ENCODE assay signal across 7 mouse cellular contexts in the genomic region with DNA sequence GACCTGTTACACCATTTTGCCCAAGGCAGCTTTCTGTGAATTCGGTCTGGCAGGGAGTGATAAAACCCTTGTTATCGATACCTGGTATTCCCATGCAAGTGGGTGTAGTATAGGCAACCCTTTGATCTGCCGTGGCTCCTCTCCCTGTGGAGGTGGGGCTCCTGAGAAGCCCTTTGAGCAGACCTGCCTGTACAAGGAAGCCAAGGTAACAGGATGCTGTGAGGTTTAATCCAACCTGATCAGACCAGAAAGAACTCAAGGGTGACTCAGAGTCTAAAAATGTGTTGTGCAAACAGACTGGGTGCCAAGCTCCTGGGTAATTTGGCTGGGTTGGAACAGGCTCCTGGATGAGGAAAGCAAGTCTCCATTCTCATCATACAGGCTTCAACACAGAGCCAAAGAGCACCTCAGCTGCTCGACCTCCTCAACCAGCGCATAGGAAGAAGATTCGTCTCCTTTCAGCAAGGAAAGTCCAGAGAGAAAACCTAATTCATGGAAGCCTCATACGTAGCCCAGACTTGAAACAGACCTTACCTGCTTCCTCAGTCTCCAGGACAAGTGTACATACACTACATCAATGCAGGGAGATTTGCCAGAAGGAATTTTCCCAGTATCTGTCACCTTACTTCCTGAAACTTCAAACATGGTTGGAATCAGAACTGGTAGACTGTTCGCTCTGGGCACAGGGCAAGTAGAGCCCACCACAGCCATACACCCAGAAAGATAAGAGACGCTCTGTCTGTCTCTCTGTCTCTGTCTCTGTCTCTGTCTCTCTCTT. TPM values are rescaled to one million over a fixed set of nuclear protein-coding genes. Genes with fewer than 3 reads are reported as not detected.
A peak's percentile ranks its signal among the peaks of the same experiment; 100 is the strongest.
DNase-seq lines count a peak whose midpoint lies in the region; ATAC-seq and TF ChIP-seq lines count a peak whose summit lies in the region.

No protein-coding gene starts in this region.

- no peak overlapping the region for H3K27ac ChIP-seq in lung, postnatal 0 days (ENCODE audit: low read length)
- H3K27ac ChIP-seq in midbrain, embryonic 16.5 days (ENCODE audit: low read length): no peak overlapping the region
- no peak overlapping the region for H3K27ac ChIP-seq in hindbrain, embryonic 14.5 days

- H3K27me3 ChIP-seq in lung, postnatal 0 days (replicated peaks; ENCODE audit: insufficient read depth, low read length): no peaks in the 10 kb centered on the region
- H3K27me3 ChIP-seq in midbrain, embryonic 16.5 days (ENCODE audit: control insufficient read depth, insufficient read depth, low read depth, low read length): no peaks in the 10 kb centered on the region
- no peaks in the 10 kb centered on the region for H3K27me3 ChIP-seq in hindbrain, embryonic 14.5 days (ENCODE audit: control insufficient read depth, insufficient read depth, low read length)

- TF ChIP-seq CTCF in lung, postnatal 0 days (IDR thresholded peaks at IDR 0.05): no peak

- peak; percentile 92 for ATAC-seq in lung, postnatal 0 days
- no peak for ATAC-seq in midbrain, embryonic 16.5 days
- no peak for ATAC-seq in hindbrain, embryonic 14.5 days (ENCODE audit: low FRiP score)

- no peaks in the 10 kb centered on the region for H3K9me3 ChIP-seq in lung, postnatal 0 days (ENCODE audit: low read length)
- H3K9me3 ChIP-seq in midbrain, embryonic 16.5 days (replicated peaks; ENCODE audit: control insufficient read depth, low read length, poor library complexity, severe bottlenecking): no peaks in the 10 kb centered on the region
- no peaks in the 10 kb centered on the region for H3K9me3 ChIP-seq in hindbrain, embryonic 14.5 days (ENCODE audit: control insufficient read depth, low read length)

- no peak overlapping the region for H3K4me2 ChIP-seq in lung, postnatal 0 days (replicated peaks; ENCODE audit: low read depth, low read length)
- no peak overlapping the region for H3K4me2 ChIP-seq in midbrain, embryonic 16.5 days (ENCODE audit: low read length)
- H3K4me2 ChIP-seq in hindbrain, embryonic 14.5 days (replicated peaks): no peak overlapping the region

- H3K4me3 ChIP-seq in lung, postnatal 0 days (ENCODE audit: low read depth, low read length): no peak overlapping the region
- no peak overlapping the region for H3K4me3 ChIP-seq in midbrain, embryonic 16.5 days (ENCODE audit: low read depth, low read length)
- H3K4me3 ChIP-seq in hindbrain, embryonic 14.5 days (replicated peaks; ENCODE audit: low read length): no peak overlapping the region

- peak; percentile 30 for DNase-seq in ZHBTc4 (ENCODE audit: low read depth, low spot score)
- DNase-seq in cerebellum, adult 9-10 months: peak; percentile 73
- DNase-seq in kidney, adult 9 months: peak; percentile 33
- DNase-seq in lung, postnatal 0 days (ENCODE audit: low spot score): peak; percentile 86
- no peak for DNase-seq in hindbrain, embryonic 14.5 days (ENCODE audit: low spot score)
- no peak for DNase-seq in adrenal gland, postnatal 10 days

- H3K4me1 ChIP-seq in lung, postnatal 0 days (ENCODE audit: insufficient read depth, low read depth, low read length): no peaks in the 10 kb centered on the region
- H3K4me1 ChIP-seq in midbrain, embryonic 16.5 days (ENCODE audit: control insufficient read depth, insufficient read depth, low read length): no peaks in the 10 kb centered on the region
- no peaks in the 10 kb centered on the region for H3K4me1 ChIP-seq in hindbrain, embryonic 14.5 days (replicated peaks; ENCODE audit: control insufficient read depth, insufficient read depth, low read length)

- peak; percentile 72 for TF ChIP-seq EP300 in lung, postnatal 0 days (IDR thresholded peaks at IDR 0.05)

- H3K9ac ChIP-seq in lung, postnatal 0 days (replicated peaks; ENCODE audit: low read depth): no peak overlapping the region
- no peak overlapping the region for H3K9ac ChIP-seq in midbrain, embryonic 16.5 days (ENCODE audit: low read depth, low read length)
- H3K9ac ChIP-seq in hindbrain, embryonic 14.5 days: no peak overlapping the region

- WGBS in lung, postnatal 0 days: 56% methylated on average over 9 of the region's 9 CpGs
- 88% methylated on average over 9 of the region's 9 CpGs for WGBS in midbrain, embryonic 16.5 days
- 88% methylated on average over 9 of the region's 9 CpGs for WGBS in hindbrain, embryonic 14.5 days

- no peaks in the 10 kb centered on the region for H3K36me3 ChIP-seq in lung, postnatal 0 days (ENCODE audit: insufficient read depth, low read length)
- H3K36me3 ChIP-seq in midbrain, embryonic 16.5 days (ENCODE audit: control insufficient read depth, insufficient read depth, low read length): no peaks in the 10 kb centered on the region
- no peaks in the 10 kb centered on the region for H3K36me3 ChIP-seq in hindbrain, embryonic 14.5 days (replicated peaks; ENCODE audit: control insufficient read depth, insufficient read depth)

RNA-seq across cellular contexts. Expression of gene Thnsl1, which starts 29.5 kb away (rescaled TPM):
- polyA plus RNA-seq in lung, postnatal 0 days (2015; fragmentation: Nextera tagmentation; extraction: Ambion mirVana): 3.8 and 5.7 TPM in 2 replicates
- polyA plus RNA-seq in midbrain, embryonic 16.5 days (2015; fragmentation: Nextera tagmentation; extraction: Ambion mirVana): 24.5 and 28.3 TPM in 2 replicates
- polyA plus RNA-seq in hindbrain, embryonic 14.5 days (2014; fragmentation: Nextera tagmentation; extraction: Ambion mirVana): 24.6 and 27.8 TPM in 2 replicates
- 1 to 10 TPM; 5.7 to 7.6 TPM for total RNA-seq in adrenal gland, postnatal 10 days (2021)

RNA-seq across cellular contexts. Expression of gene Enkur, which starts 29.9 kb away (rescaled TPM):
- 10.2 and 12.5 TPM in 2 replicates for polyA plus RNA-seq in lung, postnatal 0 days (2015; fragmentation: Nextera tagmentation; extraction: Ambion mirVana)
- polyA plus RNA-seq in midbrain, embryonic 16.5 days (2015; fragmentation: Nextera tagmentation; extraction: Ambion mirVana): 5.8 and 8.4 TPM in 2 replicates
- polyA plus RNA-seq in hindbrain, embryonic 14.5 days (2014; fragmentation: Nextera tagmentation; extraction: Ambion mirVana): 5.3 and 7.9 TPM in 2 replicates
- 1 to 10 TPM; 1.0 to 1.6 TPM for total RNA-seq in adrenal gland, postnatal 10 days (2021)

Comparison
In these comparisons a context has a peak if more than half of its experiments do, and no peak if none do; other contexts are left out.
1. DNase-seq: peak in ZHBTc4 (single experiment), cerebellum, adult 9-10 months (single experiment), kidney, adult 9 months (single experiment) and lung, postnatal 0 days (single experiment); none in hindbrain, embryonic 14.5 days (single experiment) and adrenal gland, postnatal 10 days (single experiment).